Mouse (Mus musculus): ENCODE measurements at regions not wholly inside any gene's neighbourhood (a gene's known extent, or its start where the extent isn't known, plus 50 kb on each side); places are given as distances from the start of the nearest gene placed in this dataset.
A peak's percentile ranks its signal among the peaks of the same experiment; 100 is the strongest.

DNA sequence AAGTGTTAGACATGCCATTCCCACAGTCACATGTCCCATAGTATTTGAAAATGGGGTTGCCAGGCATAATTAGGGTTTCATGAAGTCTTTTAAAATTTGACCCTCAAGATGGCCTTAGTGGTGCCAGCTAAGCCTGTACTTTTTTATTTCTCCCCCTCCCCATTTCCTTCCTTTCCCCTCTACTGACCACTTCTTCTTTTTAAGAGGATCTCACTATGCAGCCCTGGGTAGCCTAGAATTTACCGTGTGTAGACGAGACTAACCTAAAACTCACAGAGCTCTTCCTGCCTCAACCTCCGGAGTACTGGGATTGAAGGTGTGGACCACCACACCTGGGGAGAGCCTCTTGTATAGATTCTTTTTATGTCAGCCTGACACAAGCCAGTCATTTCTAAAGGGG is 209.8 kb upstream of the Irx5 start:
- Histone ChIP-seq H3K9me3 (replicated peaks) (peaks cover 13% of the 10 kb centered on the region), H3K27ac (no peak overlapping the region), H3K4me2 (replicated peaks) (no peak overlapping the region), H3K36me3 (no peaks in the 10 kb centered on the region), H3K9ac (no peak overlapping the region), H3K27me3 (no peaks in the 10 kb centered on the region), H3K4me1 (peaks cover 4% of the 10 kb centered on the region; the same call in 1 of the 2 replicates), H3K4me3 (no peak overlapping the region)
- ATAC-seq (ENCODE audit: low FRiP score), result no peak
- 92% methylated on average over 3 of the region's 3 CpGs for WGBS

- H3K27me3 ChIP-seq, result no peaks in the 10 kb centered on the region; the same call in 1 of the 2 replicates
- ATAC-seq (ENCODE audit: low FRiP score), result no peak
- 13% methylated on average over 17 of the region's 17 CpGs for WGBS
These were observed 220.1 kb upstream of the Irx5 start for GRCm38 (mm10) chr8:92137091-92137882.

GRCm38 (mm10) chr8:92136413-92136812 is 221.0 kb upstream of the Irx5 start:
- peaks cover 51% of the 10 kb centered on the region for H3K4me1 ChIP-seq
- no peak overlapping the region for H3K27ac ChIP-seq
- no peaks in the 10 kb centered on the region for H3K9me3 ChIP-seq (replicated peaks)
- H3K36me3 ChIP-seq, result no peaks in the 10 kb centered on the region
- ATAC-seq (ENCODE audit: low FRiP score), result no peak
- H3K27me3 ChIP-seq, result peaks cover 4% of the 10 kb centered on the region
- H3K4me2 ChIP-seq (replicated peaks), result 0 out of 2 replicates have a peak overlapping the region, but pooled peaks have one; percentile 26
- 16% methylated on average over 11 of the region's 13 CpGs for WGBS
- no peak overlapping the region for H3K9ac ChIP-seq
- H3K4me3 ChIP-seq, result no peak overlapping the region

More at GRCm38 (mm10) chr8:92137091-92137882, 220.1 kb upstream of the Irx5 start:
- H3K27ac ChIP-seq, result peak overlapping the region; percentile 30; the same call in 1 of the 2 replicates
- no peak overlapping the region for H3K4me3 ChIP-seq
- H3K4me1 ChIP-seq, result peaks cover 50% of the 10 kb centered on the region
- no peak overlapping the region for H3K9ac ChIP-seq
- peak overlapping the region; percentile 26; the same call in 1 of the 2 replicates for H3K4me2 ChIP-seq (replicated peaks)
- no peaks in the 10 kb centered on the region for H3K36me3 ChIP-seq
- H3K9me3 ChIP-seq (replicated peaks), result no peaks in the 10 kb centered on the region

GRCm38 (mm10) chr8:92134434-92134833 is 223.0 kb upstream of the Irx5 start:
- Histone ChIP-seq H3K36me3 (no peaks in the 10 kb centered on the region), H3K4me3 (no peak overlapping the region), H3K9me3 (replicated peaks) (no peaks in the 10 kb centered on the region), H3K4me2 (replicated peaks) (no peak overlapping the region; the same call in 1 of the 2 replicates), H3K4me1 (peaks cover 51% of the 10 kb centered on the region), H3K27ac (peak overlapping the region; percentile 82), H3K9ac (no peak overlapping the region), H3K27me3 (peaks cover 7% of the 10 kb centered on the region)
- 8% methylated on average over 5 of the region's 5 CpGs for WGBS
- peak; percentile 62 for ATAC-seq (ENCODE audit: low FRiP score)

DNA sequence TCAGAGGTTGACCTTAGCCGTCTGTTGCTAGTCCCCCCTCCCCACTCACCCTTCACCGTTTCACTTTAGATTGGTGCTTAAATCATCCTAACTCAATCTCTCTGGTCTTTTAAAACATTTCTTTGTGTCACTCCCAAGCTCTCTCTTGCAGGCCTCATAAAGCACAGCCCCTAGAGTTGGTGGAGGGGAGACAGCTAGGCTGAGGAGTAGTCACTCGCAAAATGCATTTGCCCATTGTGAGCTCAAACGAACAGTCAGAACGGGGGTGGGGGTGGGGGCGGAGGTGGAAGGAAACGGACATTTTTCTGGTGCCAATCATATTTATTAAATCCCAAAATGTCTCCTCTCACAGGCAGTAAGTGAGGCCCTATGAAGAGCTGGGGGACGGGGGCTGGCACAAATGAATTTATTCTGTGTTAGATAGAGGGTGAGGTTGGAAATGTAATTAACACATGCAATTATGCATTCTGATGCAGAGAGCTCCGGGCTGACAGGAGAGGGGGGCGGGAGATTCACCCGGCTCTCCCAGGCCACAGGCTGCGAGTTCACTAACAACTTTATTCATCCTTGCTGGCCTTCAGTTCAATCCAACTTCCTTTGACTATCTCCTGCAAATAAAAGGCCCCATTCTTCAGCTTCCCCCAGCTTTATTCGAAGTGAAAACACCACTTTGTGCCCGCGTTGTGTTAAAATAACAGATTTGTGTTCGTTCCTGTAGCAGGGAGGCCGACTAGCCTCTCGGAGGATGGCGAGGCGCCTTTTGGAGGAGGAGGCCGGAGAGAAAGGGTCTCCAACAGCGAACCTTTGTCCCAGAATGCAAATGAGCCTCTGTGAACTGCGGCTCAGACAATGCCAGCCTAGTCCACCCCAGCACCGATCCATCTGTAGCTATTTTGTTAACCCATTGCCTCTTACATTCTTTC is 223.7 kb upstream of the Irx5 start:
- peak; percentile 91 for ATAC-seq (ENCODE audit: low FRiP score)
- no peak overlapping the region for H3K4me3 ChIP-seq
- no peak overlapping the region for H3K9ac ChIP-seq
- peak overlapping the region; percentile 30 for H3K4me2 ChIP-seq (replicated peaks)
- 3% methylated on average over 24 of the region's 24 CpGs for WGBS
- peak overlapping the region; percentile 82 for H3K27ac ChIP-seq
- no peaks in the 10 kb centered on the region for H3K9me3 ChIP-seq (replicated peaks)
- H3K4me1 ChIP-seq, result peaks cover 53% of the 10 kb centered on the region
- H3K27me3 ChIP-seq, result peaks cover 10% of the 10 kb centered on the region
- H3K36me3 ChIP-seq, result no peaks in the 10 kb centered on the region

DNA sequence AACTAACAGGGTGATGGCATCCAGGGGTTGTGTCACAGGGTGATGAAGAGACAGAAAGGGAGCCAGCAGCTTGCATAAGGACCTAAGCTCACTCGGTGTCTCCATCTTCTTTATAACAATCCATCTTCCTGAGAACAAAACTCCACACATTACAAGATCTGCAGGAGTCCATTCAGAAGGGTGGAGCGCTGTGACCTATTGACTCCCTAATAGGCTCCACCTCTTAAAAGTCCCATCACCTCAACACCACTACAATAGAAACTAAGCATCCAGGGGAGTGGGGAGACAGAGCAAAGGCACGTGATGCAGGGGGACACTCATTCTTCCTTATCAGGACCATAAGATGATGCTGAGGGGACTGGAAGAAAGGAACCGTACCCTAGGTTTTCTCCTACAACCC is 224.5 kb upstream of the Irx5 start:
- peak overlapping the region; percentile 82 for H3K27ac ChIP-seq
- no peak for ATAC-seq (ENCODE audit: low FRiP score)
- WGBS, result 16% methylated on average over 4 of the region's 4 CpGs
- H3K36me3 ChIP-seq, result no peaks in the 10 kb centered on the region
- no peak overlapping the region for H3K4me3 ChIP-seq
- peaks cover 53% of the 10 kb centered on the region for H3K4me1 ChIP-seq
- peak overlapping the region; percentile 30 for H3K4me2 ChIP-seq (replicated peaks)
- H3K9ac ChIP-seq, result no peak overlapping the region
- peaks cover 10% of the 10 kb centered on the region for H3K27me3 ChIP-seq
- H3K9me3 ChIP-seq (replicated peaks), result no peaks in the 10 kb centered on the region

DNA sequence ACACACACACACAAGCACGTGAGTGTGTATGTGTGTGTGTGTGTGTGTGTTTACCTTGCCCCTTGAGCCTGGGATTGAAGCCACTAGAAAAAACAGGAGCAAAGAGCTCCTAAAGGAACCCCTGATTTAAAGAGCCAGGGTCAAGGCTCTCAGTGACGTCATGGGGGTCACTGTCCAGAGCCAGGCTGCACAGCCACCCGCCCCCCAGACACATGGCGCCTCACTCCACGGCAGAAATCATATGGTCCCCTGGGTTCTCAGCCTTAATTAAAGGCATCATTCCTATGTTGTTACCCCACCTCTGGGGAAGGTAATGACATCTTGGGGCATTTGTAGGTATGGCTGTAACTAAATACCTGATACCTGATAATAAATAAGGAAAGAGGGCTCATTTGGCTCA is 224.9 kb upstream of the Irx5 start:
- H3K4me1 ChIP-seq, result peaks cover 50% of the 10 kb centered on the region
- H3K4me3 ChIP-seq, result no peak overlapping the region
- 53% methylated on average over 5 of the region's 5 CpGs for WGBS
- peaks cover 10% of the 10 kb centered on the region; the same call in 1 of the 2 replicates for H3K27me3 ChIP-seq
- H3K36me3 ChIP-seq, result no peaks in the 10 kb centered on the region
- no peak overlapping the region for H3K4me2 ChIP-seq (replicated peaks)
- H3K9me3 ChIP-seq (replicated peaks), result no peaks in the 10 kb centered on the region
- ATAC-seq (ENCODE audit: low FRiP score), result no peak
- no peak overlapping the region for H3K9ac ChIP-seq
- H3K27ac ChIP-seq, result 0 out of 2 replicates have a peak overlapping the region, but pooled peaks have one; percentile 82

DNA sequence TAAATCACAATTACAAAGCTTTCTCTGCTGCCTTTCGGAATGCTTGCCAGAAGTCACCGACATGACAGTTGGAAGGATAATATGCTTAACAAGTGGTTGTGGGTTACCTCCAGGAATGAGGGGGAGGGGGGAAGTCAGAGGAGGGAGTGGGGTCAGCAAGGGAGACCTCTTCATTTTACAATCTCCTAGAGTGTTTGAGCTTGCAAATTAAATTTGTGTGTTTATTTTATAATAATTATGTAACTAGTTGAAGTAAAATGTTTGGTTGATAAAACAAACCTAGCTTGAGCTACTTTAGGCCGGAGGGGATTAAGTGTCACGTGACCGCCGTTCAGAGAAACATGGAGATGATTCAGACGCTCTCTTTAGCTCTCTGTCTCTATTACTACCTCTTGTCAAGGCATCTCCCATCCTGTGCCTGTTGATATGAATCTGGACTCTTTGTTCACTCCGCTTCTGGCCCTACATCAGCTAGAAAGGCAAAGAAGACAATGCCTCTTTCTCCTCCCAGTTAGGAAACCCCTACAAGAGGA is 227.3 kb upstream of the Irx5 start:
- WGBS, result 60% methylated on average over 8 of the region's 8 CpGs
- Histone ChIP-seq H3K27ac (no peak overlapping the region), H3K4me2 (replicated peaks) (no peak overlapping the region), H3K4me1 (peaks cover 30% of the 10 kb centered on the region), H3K27me3 (peaks cover 17% of the 10 kb centered on the region; the same call in 1 of the 2 replicates), H3K36me3 (no peaks in the 10 kb centered on the region), H3K9ac (no peak overlapping the region), H3K9me3 (replicated peaks) (no peaks in the 10 kb centered on the region), H3K4me3 (no peak overlapping the region)
- no peak for ATAC-seq (ENCODE audit: low FRiP score)

- no peak for ATAC-seq (ENCODE audit: low FRiP score)
- Histone ChIP-seq H3K36me3 (no peaks in the 10 kb centered on the region), H3K4me2 (replicated peaks) (no peak overlapping the region), H3K4me1 (peaks cover 24% of the 10 kb centered on the region), H3K9me3 (replicated peaks) (no peaks in the 10 kb centered on the region), H3K27me3 (peaks cover 17% of the 10 kb centered on the region; the same call in 1 of the 2 replicates), H3K9ac (no peak overlapping the region), H3K4me3 (no peak overlapping the region), H3K27ac (no peak overlapping the region)
- WGBS, result 55% methylated on average over 6 of the region's 6 CpGs
These were observed 228.0 kb upstream of the Irx5 start for GRCm38 (mm10) chr8:92129241-92130015.

DNA sequence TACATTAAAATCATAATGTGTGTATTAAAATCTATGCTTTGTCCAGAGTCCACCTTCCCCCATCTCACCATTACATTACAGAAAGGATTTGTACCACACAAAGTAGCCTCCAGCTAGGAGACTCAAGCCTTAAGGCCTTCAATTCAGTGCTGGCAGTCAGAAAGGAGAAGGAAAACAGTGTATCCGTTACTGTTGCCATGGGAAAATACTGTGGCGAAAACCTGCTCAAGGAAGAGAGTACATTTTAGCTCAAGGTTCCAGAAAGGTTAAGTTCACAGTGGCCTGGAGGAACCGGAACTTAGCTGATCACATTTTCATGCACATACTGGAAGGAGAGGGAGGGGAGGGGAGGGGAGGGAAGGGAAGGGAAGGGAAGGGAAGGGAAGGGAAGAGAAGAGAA is 231.8 kb upstream of the Irx5 start:
- no peak for ATAC-seq (ENCODE audit: low FRiP score)
- Histone ChIP-seq H3K9me3 (replicated peaks) (no peaks in the 10 kb centered on the region), H3K4me2 (replicated peaks) (no peak overlapping the region), H3K27ac (no peak overlapping the region), H3K27me3 (peaks cover 10% of the 10 kb centered on the region; the same call in 1 of the 2 replicates), H3K4me1 (peaks cover 2% of the 10 kb centered on the region; the same call in 1 of the 2 replicates), H3K9ac (no peak overlapping the region), H3K36me3 (no peaks in the 10 kb centered on the region), H3K4me3 (no peak overlapping the region)
- WGBS, result 53% methylated on average over 3 of the region's 3 CpGs

DNA sequence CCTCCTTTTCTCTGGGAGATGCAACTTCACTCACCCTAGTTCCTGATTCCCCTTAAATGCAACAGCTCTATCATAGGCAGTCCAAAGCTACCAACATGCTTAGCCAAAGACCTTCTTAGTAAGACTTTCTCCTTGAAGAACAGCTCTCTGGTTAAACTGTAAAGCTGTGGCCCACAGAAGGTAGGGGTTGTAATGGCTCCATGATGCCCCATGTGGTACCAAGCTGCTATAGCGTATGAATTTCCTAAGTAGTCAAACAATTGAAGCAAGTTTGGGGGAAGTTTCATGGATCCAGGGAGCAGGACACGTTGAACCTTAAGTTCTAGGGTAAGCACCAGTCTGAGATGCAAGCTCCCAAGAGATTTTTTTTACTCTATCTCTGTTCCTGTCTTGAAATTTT is 236.1 kb upstream of the Irx5 start:
- no peak for ATAC-seq (ENCODE audit: low FRiP score)
- 45% methylated on average over 2 of the region's 2 CpGs for WGBS
- Histone ChIP-seq H3K27me3 (peaks cover 3% of the 10 kb centered on the region; the same call in 1 of the 2 replicates), H3K36me3 (no peaks in the 10 kb centered on the region), H3K4me3 (no peak overlapping the region), H3K9ac (no peak overlapping the region), H3K27ac (no peak overlapping the region), H3K4me1 (no peaks in the 10 kb centered on the region), H3K4me2 (replicated peaks) (no peak overlapping the region), H3K9me3 (replicated peaks) (no peaks in the 10 kb centered on the region)

All from hindbrain, embryonic 12.5 days (tissue).